Mouse (Mus musculus) left cerebral cortex, adult 2 months (tissue): ENCODE results near the gene Abhd16a. TPM values are rescaled to one million over a fixed set of nuclear protein-coding genes. Genes with fewer than 3 reads are reported as not detected.
A peak's percentile ranks its signal among the peaks of the same experiment; 100 is the strongest.

ENCODE experiments used
- DNase-seq, 2 experiments: peaks; one replicate each; pipeline ENCODE4 v3.0.0; 2021 to 2022; ENCODE audit warnings: low spot score in 2 of 2, mixed read lengths in 1 of 2; ENCODE audit errors: extremely low spot score in 1 of 2
- H3K27ac ChIP-seq: fragments of 200-600 bp; 2 replicates; pipeline ENCODE4 v1.8.1; 2022
- H3K4me3 ChIP-seq: fragments of 200-600 bp; 2 replicates; pipeline ENCODE4 v1.8.1; 2022
- CTCF ChIP-seq: fragments of 200-600 bp; IDR thresholded peaks from 2 replicates; pipeline ENCODE4 v1.8.1; 2022; ENCODE audit warnings: antibody characterized with exemption, mild to moderate bottlenecking, moderate library complexity
- intact Hi-C: fragments of 180-260 bp; cut with DNase I; formaldehyde crosslinking; loops from one replicate; pipeline ENCODE4 v1.15.1; 2025
- total RNA-seq, 2 experiments: library from RNA; stranded (reverse); gene quantifications; 2 replicates each; pipeline ENCODE4 v1.2.3; 2021

Abhd16a gene
- total RNA-seq, 2 experiments from 2014 or later: 109 to 117 TPM

DNA sequence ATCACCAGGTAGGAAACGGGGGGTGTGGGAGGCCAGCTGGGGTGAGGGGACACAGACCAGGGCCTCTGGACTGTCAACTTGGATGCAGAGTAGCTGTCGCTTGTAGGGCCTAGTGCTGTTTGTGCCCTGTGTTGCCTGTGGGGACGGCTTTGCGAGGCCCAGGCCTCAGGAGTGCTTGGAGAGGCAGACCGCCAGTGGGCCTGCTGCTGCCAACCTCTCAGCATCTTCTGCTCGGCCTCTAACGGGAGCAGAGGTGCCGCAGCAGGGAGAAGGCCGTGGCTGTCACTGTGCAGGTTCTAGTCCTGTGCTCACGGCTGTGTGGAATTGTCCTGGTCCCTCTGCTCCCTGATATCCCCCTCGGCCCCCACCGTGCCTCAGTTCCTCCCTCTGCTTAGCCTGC lies 7.5 kb downstream of the Abhd16a start:
- Histone ChIP-seq H3K27ac (peak overlapping the region; percentile 59; the same call in 1 of the 2 replicates), H3K4me3 (no peak overlapping the region)
- intact Hi-C loops: no loop called here
- DNase-seq: no peak
- TF ChIP-seq CTCF: no peak

DNA sequence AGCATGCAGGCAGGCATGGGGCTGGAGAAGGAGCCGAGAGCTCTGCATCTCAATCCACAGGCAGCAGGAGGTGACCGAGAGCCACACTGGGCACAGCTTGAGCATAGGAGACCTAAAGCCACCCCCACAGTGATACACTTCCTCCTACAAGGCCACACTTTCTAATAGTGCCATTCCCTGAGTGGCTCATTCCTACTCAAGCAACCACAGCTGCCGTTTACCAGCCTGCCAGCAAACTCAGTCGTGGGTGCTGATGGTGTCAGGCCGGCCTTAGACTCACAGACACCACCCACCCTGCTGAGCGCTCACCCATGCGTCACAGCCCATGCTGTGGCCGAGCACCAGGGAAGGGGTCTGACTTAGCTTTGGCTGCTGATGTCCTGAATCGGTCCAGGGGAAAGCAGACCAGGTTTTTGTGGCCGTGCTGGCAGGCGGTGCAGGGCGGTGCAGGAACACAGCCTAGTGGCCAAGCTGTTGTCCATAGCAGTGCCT lies 8.1 kb downstream of the Abhd16a start:
- DNase-seq: peak; percentile 44 to 59
- Histone ChIP-seq H3K4me3 (no peak overlapping the region), H3K27ac (peak overlapping the region; percentile 59; the same call in 1 of the 2 replicates)
- intact Hi-C loops: no loop called here
- peak; percentile 47 for TF ChIP-seq CTCF

DNA sequence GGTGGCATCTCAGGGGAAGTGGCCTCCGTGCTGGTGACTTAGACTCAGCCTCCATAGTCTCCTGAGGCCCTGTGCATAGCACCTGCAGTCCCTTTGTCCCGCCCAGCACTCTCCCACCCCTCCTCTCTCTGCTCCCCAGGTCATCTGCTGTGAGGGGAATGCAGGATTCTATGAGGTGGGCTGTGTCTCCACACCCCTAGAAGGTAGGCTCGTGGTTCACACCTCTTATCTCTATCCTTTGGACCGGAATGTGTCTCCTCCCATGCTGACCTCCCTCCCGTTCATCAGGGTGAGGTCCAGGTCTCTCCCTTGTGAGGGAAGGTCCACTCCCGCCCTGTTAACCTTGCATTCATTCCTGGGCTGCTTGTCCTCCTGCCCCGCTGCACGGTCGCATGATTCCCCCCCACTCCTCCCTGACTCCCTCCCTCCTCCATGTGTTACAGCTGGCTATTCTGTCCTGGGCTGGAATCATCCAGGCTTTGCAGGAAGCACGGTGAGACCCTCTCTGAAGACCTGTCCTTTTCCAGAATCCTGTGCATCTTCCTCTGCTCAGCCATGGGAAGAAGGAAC lies 11.2 kb downstream of the Abhd16a start:
- Histone ChIP-seq H3K27ac (no peak overlapping the region), H3K4me3 (no peak overlapping the region)
- no peak for TF ChIP-seq CTCF
- no peak for DNase-seq
- intact Hi-C loops: no loop called here

DNA sequence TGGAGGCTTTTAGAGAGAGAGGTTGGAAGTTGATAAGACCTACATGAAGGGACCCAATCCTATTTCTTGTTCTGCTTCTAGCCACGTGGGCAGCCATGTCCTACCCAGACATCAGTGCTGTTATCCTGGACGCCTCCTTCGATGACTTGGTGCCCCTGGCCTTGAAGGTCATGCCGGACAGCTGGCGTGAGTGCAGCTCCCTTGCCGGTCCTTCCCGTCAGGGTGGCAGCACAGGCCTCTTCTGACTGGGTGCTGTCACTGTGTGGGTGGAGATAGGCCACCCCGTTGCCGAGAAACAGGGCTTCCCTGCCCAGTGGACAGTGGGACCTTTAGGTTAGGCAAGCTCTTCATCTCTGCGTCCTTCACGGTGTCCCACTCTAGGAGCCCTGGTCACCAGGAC lies 12.1 kb downstream of the Abhd16a start:
- intact Hi-C loops: no loop called here
- H3K27ac ChIP-seq: no peak overlapping the region
- TF ChIP-seq CTCF: no peak
- no peak for DNase-seq
- H3K4me3 ChIP-seq: no peak overlapping the region

DNA sequence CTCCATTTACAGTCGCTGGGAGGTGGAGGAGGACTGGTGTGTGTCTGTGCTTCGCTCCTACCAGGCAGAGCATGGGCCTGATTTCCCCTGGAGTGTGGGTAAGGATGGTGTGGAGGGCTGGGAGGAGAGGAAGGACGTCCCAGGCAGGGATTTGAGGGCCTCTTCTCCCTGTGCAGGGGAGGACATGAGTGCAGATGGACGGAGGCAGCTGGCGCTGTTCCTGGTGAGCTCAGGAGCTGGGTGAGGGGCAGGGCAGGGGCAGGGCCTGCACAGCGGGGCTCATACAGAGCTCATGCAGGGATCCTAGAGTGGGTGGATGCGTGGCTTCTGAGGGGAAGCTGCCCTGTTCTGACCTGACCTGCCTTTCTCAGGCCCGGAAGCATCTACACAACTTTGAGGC lies 13.2 kb downstream of the Abhd16a start:
- Histone ChIP-seq H3K4me3 (no peak overlapping the region), H3K27ac (no peak overlapping the region)
- no peak for TF ChIP-seq CTCF
- intact Hi-C loops: no loop called here
- DNase-seq: no peak

DNA sequence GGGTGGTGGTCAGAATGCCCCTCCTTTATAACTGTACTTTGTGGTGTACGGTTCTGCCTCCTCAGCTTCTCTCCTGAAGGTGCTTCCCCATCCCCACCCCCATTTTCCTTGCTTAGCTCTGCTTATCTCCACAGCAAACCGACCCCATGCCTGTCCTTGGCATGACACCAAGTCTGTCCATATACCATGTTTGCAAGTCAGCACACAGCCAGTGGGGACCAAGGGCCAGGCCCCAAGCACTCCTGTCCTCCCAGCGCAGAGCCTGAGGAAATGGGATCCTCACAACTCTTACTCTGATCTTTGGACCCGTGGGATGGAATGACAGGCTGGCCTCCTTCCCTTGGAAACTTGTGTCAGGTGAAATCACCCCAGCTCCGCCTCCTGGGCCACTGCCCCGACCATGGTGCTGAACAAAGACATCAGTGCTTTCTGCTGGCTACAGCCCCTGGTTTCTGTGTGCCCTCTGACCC lies 14.2 kb downstream of the Abhd16a start:
- no peak for DNase-seq
- intact Hi-C loops: no loop called here
- TF ChIP-seq CTCF: no peak
- no peak overlapping the region for H3K4me3 ChIP-seq
- no peak overlapping the region for H3K27ac ChIP-seq

DNA sequence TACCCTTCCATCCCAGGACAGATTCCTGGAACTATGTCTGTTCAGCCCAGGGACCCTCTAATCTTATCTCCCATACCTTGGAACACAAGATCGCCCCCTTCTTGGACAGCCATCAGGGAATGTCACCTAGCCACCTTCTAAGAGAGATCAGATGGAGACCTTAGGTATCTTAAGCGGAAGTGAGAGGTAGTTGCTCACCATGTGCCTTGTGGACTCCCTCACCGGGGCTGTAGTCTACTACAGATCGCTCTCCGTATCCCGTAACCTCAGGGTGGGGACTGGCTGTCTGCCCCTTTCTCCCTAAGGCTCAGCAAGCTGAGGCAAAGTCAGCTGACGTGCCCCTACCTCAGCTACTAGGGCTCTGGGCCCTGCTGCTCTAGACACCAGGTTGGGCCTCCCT lies 15.0 kb downstream of the Abhd16a start:
- DNase-seq: no peak
- no peak overlapping the region for H3K4me3 ChIP-seq
- no peak overlapping the region for H3K27ac ChIP-seq
- TF ChIP-seq CTCF: no peak
- intact Hi-C loops: no loop called here

DNA sequence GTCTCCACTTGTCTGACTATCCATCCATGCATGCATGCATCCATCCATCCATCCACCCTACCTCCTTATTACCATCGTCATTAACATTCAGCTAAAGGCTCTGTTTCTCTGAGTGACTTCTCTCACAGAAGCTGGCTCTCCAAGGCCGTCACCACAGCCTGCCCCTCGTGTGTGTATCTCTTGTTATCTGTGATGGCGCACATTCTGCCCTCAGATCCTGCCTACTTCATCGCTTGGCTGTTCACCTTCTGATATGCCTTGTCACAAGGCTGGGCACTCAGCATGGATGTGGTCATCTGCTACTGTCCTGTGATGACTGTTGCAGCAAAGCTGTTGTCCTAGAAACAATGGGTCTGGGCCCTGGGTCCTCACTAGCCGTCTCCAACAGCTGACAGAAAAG lies 15.7 kb downstream of the Abhd16a start:
- no peak for DNase-seq
- Histone ChIP-seq H3K27ac (no peak overlapping the region), H3K4me3 (no peak overlapping the region)
- intact Hi-C loops: no loop called here
- no peak for TF ChIP-seq CTCF

- DNase-seq: no peak
- peak; percentile 54 for TF ChIP-seq CTCF
- intact Hi-C loops: loop anchor here (1.0 kb wide), 1 partner anchor 85 kb away; no protein-coding TSS in a partner anchor
- no peak overlapping the region for H3K27ac ChIP-seq
- no peak overlapping the region for H3K4me3 ChIP-seq
These were observed 16.8 kb downstream of the Abhd16a start for GRCm38 (mm10) chr17:35105740-35106389.

GRCm38 (mm10) chr17:35106522-35106921 lies 17.5 kb downstream of the Abhd16a start:
- intact Hi-C loops: loop anchor here (1.0 kb wide), 1 partner anchor 85 kb away; no protein-coding TSS in a partner anchor
- Histone ChIP-seq H3K27ac (no peak overlapping the region), H3K4me3 (no peak overlapping the region)
- no peak for DNase-seq
- peak; percentile 25 for TF ChIP-seq CTCF

DNA sequence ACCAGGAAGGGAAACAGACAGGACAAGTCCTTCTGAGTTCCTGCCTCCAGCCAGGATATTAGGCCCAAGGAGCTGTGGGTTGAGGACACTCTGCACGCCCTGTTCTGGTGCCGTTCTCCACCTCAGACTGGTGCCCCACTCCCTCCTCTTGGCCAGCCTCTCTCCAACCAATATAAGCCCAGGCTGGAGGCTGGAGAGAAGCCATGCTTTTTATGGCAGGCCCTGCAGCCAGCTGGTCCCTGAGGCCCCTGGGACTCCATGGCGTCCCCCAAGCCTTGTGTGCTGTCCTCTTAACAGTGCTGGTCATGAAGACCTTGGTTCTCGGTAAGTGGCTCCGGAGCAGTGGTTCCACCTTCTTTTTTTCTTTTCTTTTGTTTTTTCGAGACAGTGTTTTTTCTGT lies 19.0 kb downstream of the Abhd16a start, which contains the start of gene Ly6g5c:
Ly6g5c (plus strand) TSS at position 183 of the 400 bp plus-strand sequence.
- DNase-seq: no peak
- intact Hi-C loops: no loop called here
- TF ChIP-seq CTCF: no peak
- no peak within 1 kb of the TSS for H3K4me3 ChIP-seq
- no peak within 1 kb of the TSS for H3K27ac ChIP-seq

DNA sequence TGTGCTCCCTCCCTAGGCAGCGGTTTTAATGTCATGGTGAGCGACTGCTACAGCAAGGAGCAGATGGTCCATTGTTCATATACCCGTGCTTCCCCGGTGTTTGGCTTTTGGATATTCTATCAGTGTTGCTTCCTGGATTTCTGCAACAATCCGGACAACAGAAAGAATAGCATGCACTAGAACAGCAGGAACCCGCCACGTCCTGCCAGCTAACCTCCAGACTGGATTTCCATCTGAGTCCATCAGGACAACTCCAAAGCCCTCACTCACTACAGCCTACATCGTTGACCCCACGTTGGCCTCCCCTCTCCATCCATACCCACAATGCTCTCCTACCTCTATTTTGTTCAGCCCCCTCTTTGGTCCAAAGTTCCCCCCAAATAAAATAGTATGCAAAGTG lies 22.7 kb downstream of the Abhd16a start:
- intact Hi-C loops: no loop called here
- TF ChIP-seq CTCF: no peak
- DNase-seq: no peak
- Histone ChIP-seq H3K27ac (no peak overlapping the region), H3K4me3 (no peak overlapping the region)
